Mouse (Mus musculus): ENCODE data around the gene Cep131. TPM values are rescaled to one million over a fixed set of nuclear protein-coding genes. Genes with fewer than 3 reads are reported as not detected.

Cep131 gene
- polyA plus RNA-seq, 1 experiment from 2014 or later: 10.5 TPM

GRCm38 (mm10) chr11:120045839-120046552 is 40.6 kb downstream of the Cep131 start:
- Histone ChIP-seq H3K9me3 (replicated peaks) (no peaks in the 10 kb centered on the region), H3K27ac (no peak overlapping the region), H3K27me3 (replicated peaks) (peaks cover 61% of the 10 kb centered on the region), H3K9ac (no peak overlapping the region), H3K4me3 (no peak overlapping the region), H3K4me2 (peak overlapping the region; percentile 68; the same call in 1 of the 2 replicates), H3K4me1 (peaks cover 13% of the 10 kb centered on the region), H3K36me3 (no peaks in the 10 kb centered on the region)
- 55% methylated on average over 11 of the region's 11 CpGs for whole genome bisulfite sequencing (ENCODE audit: insufficient replicate concordance)
- ATAC-seq: no peak

GRCm38 (mm10) chr11:120045341-120045740 is 41.3 kb downstream of the Cep131 start:
- no peak overlapping the region for H3K9ac ChIP-seq
- 58% methylated on average over 4 of the region's 4 CpGs for WGBS (ENCODE audit: insufficient replicate concordance)
- no peak for ATAC-seq
- peaks cover 58% of the 10 kb centered on the region for H3K27me3 ChIP-seq (replicated peaks)
- H3K4me3 ChIP-seq: no peak overlapping the region
- no peaks in the 10 kb centered on the region for H3K36me3 ChIP-seq
- no peaks in the 10 kb centered on the region for H3K9me3 ChIP-seq (replicated peaks)
- H3K4me2 ChIP-seq: no peak overlapping the region
- peaks cover 13% of the 10 kb centered on the region for H3K4me1 ChIP-seq
- H3K27ac ChIP-seq: no peak overlapping the region

- Histone ChIP-seq H3K4me2 (no peak overlapping the region), H3K9ac (no peak overlapping the region)
Observed at GRCm38 (mm10) chr11:120042141-120042838, 44.3 kb downstream of the Cep131 start.

GRCm38 (mm10) chr11:120041191-120042123 is 45.2 kb downstream of the Cep131 start:
- ATAC-seq: peak; percentile 64
- peaks cover 20% of the 10 kb centered on the region for H3K27me3 ChIP-seq (replicated peaks)
- no peaks in the 10 kb centered on the region for H3K9me3 ChIP-seq (replicated peaks)
- H3K9ac ChIP-seq: no peak overlapping the region
- peaks cover 22% of the 10 kb centered on the region for H3K4me1 ChIP-seq
- H3K4me3 ChIP-seq: no peak overlapping the region
- H3K4me2 ChIP-seq: peak overlapping the region; percentile 19
- peak overlapping the region; percentile 28; the same call in 1 of the 2 replicates for H3K27ac ChIP-seq
- no peaks in the 10 kb centered on the region for H3K36me3 ChIP-seq
- 39% methylated on average over 13 of the region's 13 CpGs for WGBS (ENCODE audit: insufficient replicate concordance)

More at GRCm38 (mm10) chr11:120042141-120042838, 44.3 kb downstream of the Cep131 start:
- H3K27me3 ChIP-seq (replicated peaks): peaks cover 29% of the 10 kb centered on the region
- no peak overlapping the region for H3K4me3 ChIP-seq
- H3K9me3 ChIP-seq (replicated peaks): no peaks in the 10 kb centered on the region
- no peaks in the 10 kb centered on the region for H3K36me3 ChIP-seq
- H3K27ac ChIP-seq: peak overlapping the region; percentile 28; the same call in 1 of the 2 replicates
- no peak; the same call in 1 of the 2 replicates for ATAC-seq
- peaks cover 22% of the 10 kb centered on the region for H3K4me1 ChIP-seq
- WGBS (ENCODE audit: insufficient replicate concordance): 40% methylated on average over 7 of the region's 7 CpGs

GRCm38 (mm10) chr11:120040440-120040839 is 46.2 kb downstream of the Cep131 start:
- H3K36me3 ChIP-seq: no peaks in the 10 kb centered on the region
- WGBS (ENCODE audit: insufficient replicate concordance): 35% methylated on average over 8 of the region's 8 CpGs
- no peaks in the 10 kb centered on the region for H3K9me3 ChIP-seq (replicated peaks)
- H3K27me3 ChIP-seq (replicated peaks): peaks cover 10% of the 10 kb centered on the region
- H3K4me1 ChIP-seq: peaks cover 22% of the 10 kb centered on the region
- H3K9ac ChIP-seq: no peak overlapping the region
- H3K27ac ChIP-seq: no peak overlapping the region
- no peak overlapping the region for H3K4me3 ChIP-seq
- no peak overlapping the region for H3K4me2 ChIP-seq
- no peak for ATAC-seq

- peaks cover 22% of the 10 kb centered on the region for H3K4me1 ChIP-seq
- no peak overlapping the region for H3K4me2 ChIP-seq
- H3K27ac ChIP-seq: 0 out of 2 replicates have a peak overlapping the region, but pooled peaks have one; percentile 43
- ATAC-seq: no peak
- H3K36me3 ChIP-seq: no peaks in the 10 kb centered on the region
- 19% methylated on average over 4 of the region's 4 CpGs for WGBS (ENCODE audit: insufficient replicate concordance)
- no peak overlapping the region for H3K4me3 ChIP-seq
- H3K27me3 ChIP-seq (replicated peaks): peaks cover 3% of the 10 kb centered on the region; the same call in 1 of the 2 replicates
- no peak overlapping the region for H3K9ac ChIP-seq
- H3K9me3 ChIP-seq (replicated peaks): no peaks in the 10 kb centered on the region
Observed at GRCm38 (mm10) chr11:120039581-120039980, 47.0 kb downstream of the Cep131 start.

GRCm38 (mm10) chr11:120034762-120035161 is 51.9 kb downstream of the Cep131 start:
- no peaks in the 10 kb centered on the region; the same call in 1 of the 2 replicates for H3K27me3 ChIP-seq (replicated peaks)
- H3K9me3 ChIP-seq (replicated peaks): no peaks in the 10 kb centered on the region
- H3K27ac ChIP-seq: no peak overlapping the region
- no peak overlapping the region for H3K4me2 ChIP-seq
- ATAC-seq: no peak
- H3K4me3 ChIP-seq: no peak overlapping the region
- no peak overlapping the region for H3K9ac ChIP-seq
- WGBS (ENCODE audit: insufficient replicate concordance): 36% methylated on average over 5 of the region's 5 CpGs
- no peaks in the 10 kb centered on the region for H3K36me3 ChIP-seq
- H3K4me1 ChIP-seq: peaks cover 14% of the 10 kb centered on the region; the same call in 1 of the 2 replicates

GRCm38 (mm10) chr11:120034306-120034705 is 52.3 kb downstream of the Cep131 start:
- no peak overlapping the region for H3K9ac ChIP-seq
- H3K27ac ChIP-seq: no peak overlapping the region
- H3K36me3 ChIP-seq: no peaks in the 10 kb centered on the region
- WGBS (ENCODE audit: insufficient replicate concordance): 32% methylated on average over 3 of the region's 3 CpGs
- H3K9me3 ChIP-seq (replicated peaks): no peaks in the 10 kb centered on the region
- no peak for ATAC-seq
- H3K27me3 ChIP-seq (replicated peaks): no peaks in the 10 kb centered on the region; the same call in 1 of the 2 replicates
- H3K4me3 ChIP-seq: no peak overlapping the region
- H3K4me2 ChIP-seq: no peak overlapping the region
- H3K4me1 ChIP-seq: peaks cover 14% of the 10 kb centered on the region; the same call in 1 of the 2 replicates

GRCm38 (mm10) chr11:120033473-120033872 is 53.2 kb downstream of the Cep131 start:
- Histone ChIP-seq H3K4me2 (no peak overlapping the region), H3K9me3 (replicated peaks) (no peaks in the 10 kb centered on the region), H3K27me3 (replicated peaks) (no peaks in the 10 kb centered on the region), H3K9ac (no peak overlapping the region), H3K27ac (no peak overlapping the region), H3K4me3 (no peak overlapping the region), H3K36me3 (no peaks in the 10 kb centered on the region), H3K4me1 (peaks cover 14% of the 10 kb centered on the region; the same call in 1 of the 2 replicates)
- no peak for ATAC-seq
- 64% methylated on average over 3 of the region's 3 CpGs for WGBS (ENCODE audit: insufficient replicate concordance)

GRCm38 (mm10) chr11:120032052-120032451 is 54.6 kb downstream of the Cep131 start:
- Histone ChIP-seq H3K4me1 (peaks cover 14% of the 10 kb centered on the region; the same call in 1 of the 2 replicates), H3K36me3 (no peaks in the 10 kb centered on the region), H3K27me3 (replicated peaks) (no peaks in the 10 kb centered on the region), H3K4me2 (no peak overlapping the region), H3K27ac (no peak overlapping the region), H3K9me3 (replicated peaks) (no peaks in the 10 kb centered on the region), H3K9ac (no peak overlapping the region), H3K4me3 (no peak overlapping the region)
- WGBS (ENCODE audit: insufficient replicate concordance): 59% methylated on average over 8 of the region's 8 CpGs
- no peak for ATAC-seq

- 31% methylated on average over 10 of the region's 10 CpGs for WGBS (ENCODE audit: insufficient replicate concordance)
- Histone ChIP-seq H3K4me3 (no peak overlapping the region), H3K36me3 (no peaks in the 10 kb centered on the region), H3K27ac (no peak overlapping the region), H3K4me1 (peaks cover 14% of the 10 kb centered on the region; the same call in 1 of the 2 replicates), H3K9me3 (replicated peaks) (no peaks in the 10 kb centered on the region), H3K27me3 (replicated peaks) (no peaks in the 10 kb centered on the region), H3K9ac (no peak overlapping the region), H3K4me2 (no peak overlapping the region)
- ATAC-seq: no peak; the same call in 1 of the 2 replicates
Observed at GRCm38 (mm10) chr11:120030145-120030901, 56.3 kb downstream of the Cep131 start.
